Mouse (Mus musculus): ENCODE measurements at regions not wholly inside any gene's neighbourhood (a gene's known extent, or its start where the extent isn't known, plus 50 kb on each side); places are given as distances from the start of the nearest gene placed in this dataset.
A peak's percentile ranks its signal among the peaks of the same experiment; 100 is the strongest.

GRCm38 (mm10) chr15:10838584-10839288, 113.4 kb upstream of the C1qtnf3 start:
- DNase-seq (ENCODE audit: low spot score in 2 of 2), result no peak

GRCm38 (mm10) chr15:10840621-10841034, 111.5 kb upstream of the C1qtnf3 start:
- DNase-seq (ENCODE audit: low spot score in 2 of 2), result no peak

- no peak for DNase-seq (ENCODE audit: low spot score in 2 of 2)
Measured at GRCm38 (mm10) chr15:10843060-10843695, 109.0 kb upstream of the C1qtnf3 start.

GRCm38 (mm10) chr15:10846722-10847121, 105.4 kb upstream of the C1qtnf3 start:
- DNase-seq (ENCODE audit: low spot score in 2 of 2), result no peak

GRCm38 (mm10) chr15:10864004-10864775, 87.9 kb upstream of the C1qtnf3 start:
- DNase-seq (ENCODE audit: low spot score in 2 of 2), result no peak

GRCm38 (mm10) chr15:10865109-10865508, 87.0 kb upstream of the C1qtnf3 start:
- DNase-seq (ENCODE audit: low spot score in 2 of 2), result no peak

- no peak for DNase-seq (ENCODE audit: low spot score in 2 of 2)
Measured at GRCm38 (mm10) chr15:10866794-10867193, 85.3 kb upstream of the C1qtnf3 start.

GRCm38 (mm10) chr15:10868115-10868514, 84.0 kb upstream of the C1qtnf3 start:
- no peak for DNase-seq (ENCODE audit: low spot score in 2 of 2)

- no peak for DNase-seq (ENCODE audit: low spot score in 2 of 2)
Measured at GRCm38 (mm10) chr15:10868716-10869585, 83.2 kb upstream of the C1qtnf3 start.

- no peak for DNase-seq (ENCODE audit: low spot score in 2 of 2)
Measured at GRCm38 (mm10) chr15:10869879-10870278, 82.3 kb upstream of the C1qtnf3 start.

- no peak for DNase-seq (ENCODE audit: low spot score in 2 of 2)
Measured at GRCm38 (mm10) chr15:10872322-10872967, 79.7 kb upstream of the C1qtnf3 start.

- no peak for DNase-seq (ENCODE audit: low spot score in 2 of 2)
Measured at GRCm38 (mm10) chr15:10876328-10876727, 75.8 kb upstream of the C1qtnf3 start.

GRCm38 (mm10) chr15:10881726-10882125, 70.4 kb upstream of the C1qtnf3 start:
- DNase-seq (ENCODE audit: low spot score in 2 of 2), result no peak

GRCm38 (mm10) chr15:10887990-10888389, 64.1 kb upstream of the C1qtnf3 start:
- DNase-seq (ENCODE audit: low spot score in 2 of 2), result no peak

- no peak for DNase-seq (ENCODE audit: low spot score in 2 of 2)
Measured at GRCm38 (mm10) chr15:10890220-10890921, 61.8 kb upstream of the C1qtnf3 start.

- no peak for DNase-seq (ENCODE audit: low spot score in 2 of 2)
Measured at GRCm38 (mm10) chr15:10898309-10898708, 53.8 kb upstream of the C1qtnf3 start.

- DNase-seq (ENCODE audit: low spot score in 2 of 2), result no peak
Measured at GRCm38 (mm10) chr15:10898715-10899486, 53.2 kb upstream of the C1qtnf3 start.

- no peak for DNase-seq (ENCODE audit: low spot score in 2 of 2)
Measured at GRCm38 (mm10) chr15:10899904-10900303, 52.2 kb upstream of the C1qtnf3 start.

GRCm38 (mm10) chr15:10901075-10901474, 51.1 kb upstream of the C1qtnf3 start:
- DNase-seq (ENCODE audit: low spot score in 2 of 2), result peak in 1 of 2 experiments; percentile 26

Measured in spleen, postnatal 10 days (tissue).